Mouse (Mus musculus): ENCODE data around the gene Ermap.

The Ermap gene

DNA sequence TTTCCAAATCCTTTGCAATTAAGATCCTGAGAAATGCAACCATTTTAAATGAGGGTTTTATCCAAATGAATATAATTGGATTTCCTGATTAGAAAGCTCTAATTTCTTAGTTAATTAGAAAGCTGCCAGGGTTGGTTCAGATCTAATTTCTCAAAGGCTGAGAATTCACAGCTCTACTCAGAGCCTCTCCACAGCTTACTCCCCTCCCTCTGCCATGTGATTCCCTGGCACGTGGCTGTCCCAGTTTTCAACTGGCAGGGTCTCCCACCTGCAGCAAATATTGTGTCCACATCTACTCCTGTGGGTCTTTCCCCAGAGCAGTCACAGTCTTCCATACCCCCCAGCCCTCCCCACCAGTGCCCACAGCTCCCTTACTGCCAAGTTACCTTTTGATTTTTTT, 6.3 kb downstream of the Ermap start:
- no peak for DNase-seq

DNA sequence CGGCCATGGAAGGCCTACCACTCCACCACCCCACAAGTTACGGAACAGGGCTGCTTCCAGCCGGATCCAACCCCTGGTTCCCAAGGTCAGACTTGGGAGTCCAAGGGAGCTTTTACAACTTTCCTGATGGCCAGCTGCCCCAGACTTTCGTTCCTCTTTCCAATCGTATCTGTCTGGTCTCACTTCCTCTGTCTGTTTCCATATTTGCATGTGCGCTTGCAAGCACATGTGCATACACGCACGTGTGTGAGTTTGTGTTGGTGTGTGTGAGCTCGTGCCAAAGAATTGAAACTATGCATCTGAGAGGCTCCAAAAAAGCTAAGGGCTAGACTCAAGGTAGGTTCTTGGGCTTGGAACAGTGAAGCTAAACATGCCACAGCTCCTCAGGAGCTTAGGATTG, 8.4 kb downstream of the Ermap start:
- no peak for DNase-seq

DNA sequence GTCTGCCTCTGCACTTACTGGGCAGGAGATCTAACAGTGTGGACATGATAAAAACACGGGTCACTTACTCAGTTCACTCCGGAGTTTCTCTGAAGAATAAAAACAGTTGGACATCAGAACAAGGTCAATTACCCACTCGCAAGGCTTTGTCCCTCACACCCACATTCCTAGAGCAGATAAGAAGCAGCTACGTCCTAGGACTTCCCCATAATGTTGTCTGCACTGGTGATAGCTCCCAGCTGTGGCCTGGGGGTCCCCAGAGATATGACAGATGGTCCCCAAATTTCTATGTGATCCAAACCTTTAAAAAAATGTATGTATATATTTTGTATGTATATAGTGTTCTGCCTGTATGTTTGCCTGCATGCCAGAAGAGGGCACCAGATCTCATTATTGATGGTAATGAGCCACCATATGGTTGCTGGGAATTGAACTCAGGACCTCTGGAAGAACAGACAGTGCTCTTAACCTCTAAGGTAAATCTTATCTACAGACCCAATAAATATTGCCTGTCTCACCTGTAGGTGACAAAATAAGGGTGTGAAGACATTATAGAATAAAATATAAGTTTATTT, 9.6 kb downstream of the Ermap start:
- DNase-seq: no peak

DNA sequence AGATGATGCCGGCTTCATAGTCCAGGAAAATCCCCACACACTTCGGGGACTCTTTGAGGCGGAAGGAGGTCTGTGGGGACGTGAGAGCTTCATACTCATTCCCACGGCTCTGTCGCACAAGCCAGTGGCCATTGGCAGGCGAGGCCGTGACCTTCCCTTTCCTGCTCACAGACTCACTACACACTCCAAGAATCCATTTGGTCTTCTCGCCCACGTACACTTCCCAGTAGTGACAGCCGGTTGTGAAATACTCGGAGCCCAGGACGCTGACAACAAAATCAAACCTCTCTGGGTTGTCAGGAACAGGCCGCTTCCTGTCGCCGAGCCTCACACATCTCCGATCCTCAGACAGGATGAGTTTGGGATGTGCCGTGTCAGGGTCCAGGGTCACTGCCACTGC, 11.5 kb downstream of the Ermap start:
- no peak for DNase-seq

DNA sequence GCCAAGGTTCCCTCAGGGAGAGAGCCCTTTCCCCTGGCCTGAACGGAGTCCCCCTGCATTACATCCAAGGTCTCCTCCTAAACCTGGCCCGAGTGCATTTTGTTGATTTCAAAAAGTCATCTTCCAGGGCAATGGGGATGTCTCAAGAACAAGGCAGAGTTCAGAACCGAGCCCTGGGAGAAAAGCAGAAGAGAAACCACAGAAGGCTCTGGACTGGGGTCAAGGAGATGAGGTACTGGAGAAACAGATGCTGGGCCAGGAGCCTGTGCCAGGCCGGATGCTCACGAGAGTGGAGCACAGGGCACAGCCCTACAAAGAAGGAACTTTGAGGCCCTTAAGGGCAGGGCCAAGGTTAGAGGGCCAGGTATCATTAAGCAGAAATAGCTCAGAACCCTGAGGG, 12.1 kb downstream of the Ermap start:
- DNase-seq: no peak

DNA sequence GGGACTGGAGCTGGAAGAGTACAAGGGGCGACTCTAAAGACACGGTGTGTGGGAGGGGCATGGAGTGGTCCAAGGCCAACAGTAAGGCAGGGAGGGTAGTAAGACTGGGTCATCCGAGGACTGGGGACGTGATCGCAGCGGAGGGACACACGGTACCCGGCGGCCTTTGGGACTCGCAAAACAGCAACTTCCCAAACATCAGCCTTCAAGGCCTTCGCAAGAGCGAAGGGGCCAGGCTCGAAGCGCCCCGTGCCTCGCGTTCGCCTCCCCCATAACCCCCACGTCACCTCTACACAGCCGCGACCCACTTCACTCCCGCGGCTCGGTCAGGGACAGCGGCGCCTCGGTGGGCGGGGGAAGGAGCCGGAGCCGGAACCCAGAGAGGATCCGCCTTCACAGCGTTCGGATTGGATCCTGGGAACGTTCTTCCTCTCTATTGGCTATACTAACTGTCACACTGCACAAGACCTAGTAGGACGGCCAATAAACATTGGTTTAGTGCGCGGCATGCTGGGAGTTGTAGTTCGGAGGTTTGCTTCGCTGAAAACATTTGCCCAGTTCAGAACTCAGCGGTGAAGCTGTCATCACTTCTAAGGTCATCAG, 15.9 kb downstream of the Ermap start, which contains the start of gene Zfp691:
Zfp691 (minus strand) TSS at position 345 of the 603 bp plus-strand sequence.
- DNase-seq: peak; percentile 92

DNA sequence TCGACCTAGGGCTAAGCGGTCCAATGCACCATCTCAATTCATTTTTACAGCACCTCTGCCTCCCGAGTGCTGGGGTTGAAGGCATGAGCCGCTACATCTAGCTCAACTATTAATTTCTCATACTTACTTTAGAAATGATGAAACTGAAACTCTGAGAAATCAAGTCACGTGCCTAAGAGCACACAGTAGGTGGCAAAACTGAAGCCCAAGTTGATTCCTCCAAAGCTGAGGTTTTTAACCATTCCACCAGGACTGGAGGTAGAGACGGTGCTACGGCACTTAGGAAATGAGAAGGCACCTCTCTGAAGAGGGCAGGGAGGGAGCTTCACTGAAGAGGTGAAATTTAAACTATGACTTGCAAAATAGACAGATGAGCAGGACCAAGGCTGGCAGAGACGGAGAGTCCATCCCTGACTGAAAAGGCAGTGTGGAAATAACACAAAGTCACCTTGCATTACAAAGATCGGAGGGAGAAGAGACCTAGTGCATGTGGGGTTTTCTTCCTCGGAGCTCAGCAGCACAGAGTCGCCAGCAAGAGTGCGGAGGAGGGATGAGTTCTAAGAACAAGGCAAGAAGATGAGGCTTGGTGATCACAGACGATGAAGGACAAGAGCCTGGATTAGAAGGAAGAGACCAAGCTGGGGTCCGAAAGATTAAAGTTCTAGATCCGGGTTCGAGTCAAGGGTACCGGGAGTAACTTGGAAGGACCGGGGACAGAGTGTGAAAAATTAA, 16.7 kb downstream of the Ermap start:
- DNase-seq: no peak

DNA sequence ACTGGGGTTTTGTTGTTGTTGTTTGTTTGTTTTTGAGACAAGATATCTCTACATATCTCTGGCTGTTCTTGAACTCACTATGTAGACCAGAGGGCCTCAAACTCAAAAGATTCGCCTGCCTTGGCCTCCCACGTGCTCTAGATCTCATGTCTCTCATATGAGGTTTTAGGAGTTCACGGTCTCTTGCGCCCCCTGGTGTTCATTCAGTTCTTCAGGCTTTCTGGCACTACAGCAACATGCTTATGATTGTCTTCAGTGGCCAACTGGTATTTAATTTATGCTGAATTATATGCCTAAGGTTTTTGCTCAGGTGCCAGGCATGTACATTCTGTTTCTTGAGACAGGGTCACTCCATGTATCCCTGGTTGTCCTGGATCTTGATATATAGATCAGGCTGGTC, 22.1 kb downstream of the Ermap start:
- peak; percentile 88 for DNase-seq

DNA sequence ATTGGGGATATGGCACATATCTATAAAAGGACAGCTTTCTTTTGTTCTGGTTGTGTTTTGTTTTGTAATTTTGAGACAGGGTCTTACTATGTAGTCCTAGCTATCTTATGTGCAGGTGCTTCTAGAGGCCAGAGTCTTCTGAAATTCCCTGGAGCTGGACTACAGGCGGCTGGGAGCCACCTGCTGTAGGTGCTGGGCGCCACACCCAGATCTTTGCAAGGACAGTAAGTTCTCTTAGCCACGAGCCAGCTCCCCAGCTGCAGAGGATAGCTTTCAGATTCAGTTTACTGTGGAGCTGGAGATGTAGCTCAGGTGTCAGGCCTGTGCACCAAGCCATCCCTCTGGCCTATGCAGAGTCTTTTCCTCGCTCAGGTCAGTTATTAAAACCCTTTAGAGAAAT, 22.7 kb downstream of the Ermap start:
- no peak for DNase-seq

DNA sequence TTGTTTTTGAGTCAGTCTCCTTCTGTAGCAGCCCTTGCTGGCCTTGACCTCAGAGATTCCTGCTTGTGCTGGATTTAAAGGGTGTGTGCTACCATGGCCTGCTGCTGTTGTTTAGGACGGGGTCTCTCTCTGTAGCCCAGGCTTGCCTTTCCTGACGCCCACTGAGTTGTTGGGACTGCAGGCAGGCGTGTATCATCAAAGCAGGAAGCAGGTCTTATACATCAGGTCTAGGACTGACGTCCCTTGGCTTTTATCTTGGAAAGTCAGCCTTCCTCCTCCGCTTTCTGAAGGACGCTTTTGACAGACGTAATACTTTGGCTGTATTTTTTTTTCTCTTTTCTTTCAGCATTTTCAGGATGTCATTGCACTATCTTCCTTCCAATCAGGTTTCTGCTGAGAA, 23.9 kb downstream of the Ermap start:
- DNase-seq: no peak

DNA sequence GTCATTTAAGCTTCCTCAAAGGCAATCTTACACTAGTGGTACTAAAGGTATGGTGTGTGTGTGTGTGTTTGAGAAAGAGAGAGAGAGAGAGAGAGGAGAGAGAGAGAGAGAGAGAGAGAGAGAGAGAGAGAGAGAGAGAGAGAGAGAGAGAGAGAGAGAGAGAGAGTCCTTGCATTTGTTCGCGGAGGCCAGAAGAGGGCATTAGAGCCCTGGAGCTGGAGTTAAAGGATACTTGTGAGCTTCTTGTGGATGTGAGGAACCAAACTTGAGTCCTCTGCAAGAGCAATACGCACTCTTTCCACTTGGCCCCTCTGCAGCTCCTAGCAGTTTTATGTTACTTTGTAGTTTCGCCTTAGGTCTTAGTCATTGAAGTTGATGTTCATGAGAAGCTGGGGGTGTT, 26.8 kb downstream of the Ermap start:
- DNase-seq: no peak

DNA sequence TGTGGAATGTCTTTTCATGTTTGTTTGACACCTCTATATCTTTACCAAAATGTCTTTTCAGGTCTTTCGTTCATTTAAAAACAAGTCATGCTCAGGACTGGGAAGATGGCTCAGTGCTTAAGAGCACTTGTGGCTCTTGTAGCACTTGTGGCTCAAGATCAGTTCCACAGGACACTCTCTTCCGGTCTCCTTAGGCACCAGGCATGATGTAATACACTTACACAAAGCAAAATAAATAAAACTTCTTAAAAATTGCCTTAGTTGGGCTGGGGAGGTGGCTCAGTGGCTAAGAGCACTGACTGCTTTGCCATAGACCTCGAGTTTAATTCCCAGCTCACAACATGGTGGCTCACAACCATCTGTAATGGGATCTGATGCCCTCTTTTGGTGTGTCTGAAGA, 28.5 kb downstream of the Ermap start:
- DNase-seq: no peak

DNA sequence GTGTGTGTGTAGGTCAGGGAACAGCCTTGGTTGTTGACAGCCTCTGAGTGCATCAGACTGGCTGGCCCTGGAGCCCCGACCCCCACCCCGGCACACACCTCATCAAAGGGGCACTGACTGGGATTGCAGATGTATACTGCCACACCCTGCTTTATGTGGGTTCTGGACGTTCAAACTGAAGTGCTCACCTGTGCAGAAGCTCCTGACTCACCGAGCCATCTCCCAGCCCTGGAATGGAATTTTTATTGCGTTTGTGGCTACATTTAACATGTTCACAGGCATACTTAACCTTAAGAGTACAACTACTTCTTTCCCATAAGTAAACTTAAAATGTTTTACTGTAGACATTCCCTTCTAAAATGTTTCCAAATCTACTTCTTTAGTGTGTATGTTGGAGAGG, 31.9 kb downstream of the Ermap start:
- DNase-seq: no peak

DNA sequence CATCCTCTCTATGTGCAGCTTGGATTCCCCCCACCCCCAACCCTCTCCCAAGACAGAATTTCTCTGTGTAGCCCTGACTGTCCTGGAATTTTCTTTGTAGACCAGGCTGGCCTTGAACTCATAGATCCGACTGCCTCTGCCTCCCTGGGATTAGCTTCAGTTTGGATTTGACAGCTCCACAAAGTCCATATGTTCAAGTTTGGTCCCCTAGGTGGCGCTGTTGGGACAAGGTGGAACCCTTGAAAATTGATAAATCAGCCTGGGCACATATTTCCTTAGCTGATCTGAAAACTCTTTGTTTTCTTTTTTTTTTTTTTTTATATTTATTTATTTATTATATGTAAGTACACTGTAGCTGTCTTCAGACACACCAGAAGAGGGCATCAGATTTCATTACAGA, 32.6 kb downstream of the Ermap start:
- DNase-seq: peak; percentile 69

DNA sequence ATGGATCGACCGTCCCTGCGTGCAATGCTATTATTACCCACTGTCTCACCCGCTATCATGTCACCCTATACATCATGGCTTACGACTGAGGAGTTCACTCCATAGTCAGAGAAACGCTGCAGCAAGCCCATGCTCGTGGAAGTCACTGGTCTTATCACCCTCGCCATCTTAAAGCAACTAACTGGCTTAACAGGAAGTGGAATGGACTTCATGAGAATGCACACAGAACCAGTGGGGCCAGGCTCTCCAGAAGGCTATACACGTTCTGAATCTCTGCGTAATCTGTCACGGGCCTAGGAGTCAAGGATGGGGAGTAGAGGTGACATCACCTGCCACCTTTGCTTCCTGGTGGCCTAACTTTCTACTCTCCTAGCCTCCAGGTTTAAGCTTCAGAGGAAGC, 41.1 kb downstream of the Ermap start:
- no peak for DNase-seq

DNA sequence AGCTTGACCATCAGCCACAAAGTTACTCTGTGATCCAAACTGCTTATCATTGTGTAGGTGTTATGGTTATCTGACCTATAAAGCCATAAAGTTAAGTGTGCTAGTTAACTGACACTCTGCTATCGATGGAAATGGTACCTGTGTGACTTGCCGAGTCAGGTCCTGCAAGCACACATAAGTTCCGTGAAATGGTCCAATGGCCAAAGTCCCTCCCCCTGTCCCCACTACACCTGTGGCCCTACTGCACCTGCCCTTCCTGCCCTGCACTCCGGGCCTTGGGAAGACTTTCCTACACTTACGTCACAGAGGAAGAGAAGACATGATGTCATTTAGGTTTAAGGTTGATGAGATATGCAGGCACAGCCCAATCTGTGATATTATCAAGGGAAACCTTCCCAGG, 42.5 kb downstream of the Ermap start:
- no peak for DNase-seq

DNA sequence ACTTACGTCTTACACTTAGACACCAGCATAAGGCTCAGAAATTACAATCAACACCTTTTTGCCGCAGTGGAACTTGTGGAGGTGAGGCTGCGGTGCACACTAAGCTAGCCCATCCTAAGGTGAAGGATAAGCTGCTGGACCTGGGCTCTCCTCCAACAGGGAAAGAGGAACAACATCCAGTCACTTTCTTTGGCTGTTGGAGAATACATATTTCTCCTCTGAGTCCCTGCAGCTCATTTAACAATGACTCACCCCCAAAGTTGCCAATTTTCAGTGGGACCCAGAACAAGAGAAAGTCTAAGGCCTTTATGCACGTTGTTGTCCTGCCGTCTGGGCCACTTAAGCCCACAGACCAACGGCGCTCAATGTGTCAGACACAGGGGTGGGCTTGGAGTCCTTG, 43.0 kb downstream of the Ermap start:
- no peak for DNase-seq

DNA sequence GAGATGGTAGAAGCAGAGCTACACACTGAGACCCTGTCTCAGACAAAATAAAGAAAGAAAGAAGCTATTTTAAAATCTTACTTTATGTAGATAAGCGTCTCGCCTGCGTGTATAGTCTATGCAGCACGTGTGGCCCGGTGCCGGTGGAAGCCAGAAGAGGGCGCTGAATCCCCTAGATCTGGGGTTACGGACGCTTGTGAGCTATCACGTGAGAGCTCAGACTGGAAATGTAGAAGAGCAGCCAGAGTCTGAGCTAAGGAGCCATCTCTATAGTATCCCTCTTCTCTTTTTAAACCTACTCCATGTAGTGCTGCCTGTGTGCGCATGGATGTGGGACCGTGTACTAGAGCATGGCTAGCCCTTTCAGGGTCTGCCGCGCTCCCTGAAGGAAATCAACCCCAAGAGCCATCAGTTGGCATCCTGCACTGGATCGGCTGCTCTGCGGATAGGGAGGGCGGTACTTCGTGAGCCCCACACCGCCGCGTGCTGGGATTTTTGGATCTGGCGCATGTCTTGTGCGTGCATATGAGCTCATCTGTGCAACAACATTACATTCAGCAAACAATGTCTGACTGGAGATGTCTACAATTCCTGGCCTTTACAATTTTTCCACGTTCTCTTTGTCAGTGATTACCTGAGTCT, 47.5 kb downstream of the Ermap start:
- peak; percentile 77 for DNase-seq

DNA sequence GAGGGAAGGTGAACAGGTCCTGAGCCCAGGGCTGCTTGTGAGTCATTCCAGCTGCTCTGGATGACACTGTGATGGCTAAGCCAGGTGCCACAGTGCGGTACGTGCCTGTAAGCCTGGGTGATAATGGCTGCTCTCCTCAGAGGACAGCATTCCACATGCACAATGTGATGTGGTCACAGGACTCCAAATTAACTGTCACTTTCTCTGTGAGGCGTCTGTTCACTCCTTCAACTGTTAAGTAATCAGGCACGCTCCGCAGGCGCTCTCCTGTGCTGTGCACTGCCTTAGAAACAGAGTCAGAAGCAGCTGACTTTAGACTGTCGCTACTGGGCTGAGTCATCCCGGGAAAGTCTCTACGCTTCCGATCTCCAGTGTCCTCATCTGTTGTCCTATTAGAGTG, 48.6 kb downstream of the Ermap start:
- no peak for DNase-seq

DNA sequence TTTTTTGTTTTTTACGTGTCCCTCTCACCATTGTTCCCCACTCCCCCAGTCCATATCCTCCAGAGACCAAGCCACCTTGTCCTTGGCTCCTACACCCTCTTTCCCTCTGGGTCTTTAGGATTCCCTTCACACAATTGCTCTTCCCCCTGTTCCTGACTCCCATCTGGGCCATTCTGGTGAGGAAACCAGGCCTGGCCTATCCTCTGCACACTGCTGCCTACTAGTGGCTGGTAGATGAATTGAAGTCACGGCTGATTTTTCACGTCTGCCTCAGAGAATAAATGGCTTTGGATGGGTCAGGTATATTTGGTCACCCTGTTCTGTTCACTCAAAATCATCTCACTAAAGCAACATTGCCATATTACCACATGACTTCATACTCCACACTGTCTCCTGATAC, 49.7 kb downstream of the Ermap start:
- DNase-seq: no peak

DNA sequence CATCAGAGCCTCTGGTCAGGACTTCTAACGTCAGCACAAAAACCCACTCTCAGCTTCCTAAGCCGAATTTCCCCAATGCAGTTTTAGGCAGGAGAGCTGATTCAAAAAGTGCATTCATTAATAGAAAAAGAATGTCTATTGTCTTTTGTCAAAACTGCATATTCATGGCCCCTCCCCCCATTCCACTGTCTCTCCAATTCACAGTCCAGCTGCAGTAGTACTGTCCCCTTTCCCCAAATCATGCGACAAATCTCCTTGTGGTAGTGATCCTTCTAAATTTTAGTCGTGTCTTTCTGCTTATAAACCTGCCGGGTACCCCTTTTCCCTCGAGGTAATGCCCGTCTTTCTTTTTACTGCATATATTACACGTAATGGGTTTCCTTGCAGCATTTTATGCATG, 51.0 kb downstream of the Ermap start:
- no peak for DNase-seq

DNA sequence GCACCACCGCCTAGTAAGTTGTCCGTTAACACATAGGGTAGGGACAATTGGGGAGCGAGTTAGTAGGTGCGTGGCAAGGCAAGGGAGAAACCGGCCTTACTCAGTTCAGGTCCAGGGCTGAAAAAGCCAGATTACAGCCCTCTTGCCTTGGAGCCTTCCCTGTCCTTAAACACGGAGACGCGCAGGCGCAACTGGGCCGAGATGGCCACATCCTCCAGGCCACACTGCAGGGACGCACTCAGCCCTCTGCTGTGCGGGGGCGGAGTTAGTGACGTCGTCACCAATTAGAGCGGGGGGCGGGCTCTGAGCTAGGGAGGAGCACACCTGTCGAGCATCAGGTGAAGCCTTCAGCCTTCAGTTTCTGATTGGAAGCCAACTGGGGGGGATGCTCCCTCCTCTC, 51.6 kb downstream of the Ermap start:
- DNase-seq: peak; percentile 69

DNA sequence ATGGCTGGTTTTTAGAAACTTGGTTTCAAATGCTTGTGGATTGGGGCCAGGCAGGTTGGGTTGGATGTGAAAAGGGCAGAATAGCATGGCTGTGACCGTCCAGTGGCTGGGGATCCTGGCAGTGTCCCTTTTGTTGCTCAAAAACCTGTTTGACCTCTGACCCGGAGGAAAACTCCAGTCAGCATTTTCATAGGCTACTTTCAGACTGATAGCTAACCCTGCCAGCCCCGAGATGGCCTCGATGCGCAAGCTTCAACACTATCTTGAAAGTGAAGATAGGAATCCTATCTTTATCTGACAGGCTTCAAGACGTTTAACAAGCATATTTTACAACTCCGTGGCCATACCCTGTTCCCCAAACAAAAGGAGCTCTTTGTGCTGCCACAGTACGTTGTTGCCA, 52.5 kb downstream of the Ermap start:
- DNase-seq: no peak

DNA sequence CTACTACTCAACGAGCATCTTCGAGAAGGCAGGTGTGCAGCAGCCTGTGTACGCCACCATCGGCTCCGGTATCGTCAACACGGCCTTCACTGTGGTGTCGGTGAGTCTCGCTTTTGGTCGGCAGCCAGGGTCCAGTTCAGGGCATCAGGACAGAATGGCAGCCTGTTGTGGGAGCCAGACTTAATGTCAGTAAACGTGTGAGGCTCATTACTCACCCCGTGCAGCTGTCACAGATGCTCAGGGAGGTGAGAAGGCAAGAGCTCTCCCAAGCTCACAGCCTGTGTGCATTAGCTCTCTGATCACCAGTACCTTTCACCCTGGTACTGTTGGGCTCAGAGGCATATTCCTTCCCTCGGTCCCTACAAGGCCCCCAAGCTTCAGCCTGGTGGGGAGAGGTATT, 56.0 kb downstream of the Ermap start:
- DNase-seq: no peak
